Mouse (Mus musculus): Measurements from ENCODE around the gene Zfp446.

- TF ChIP-seq POLR2A (IDR thresholded peaks at IDR 0.05; ENCODE audit: insufficient read length, low read depth) = no peak
- TF ChIP-seq MAX (IDR thresholded peaks at IDR 0.05; ENCODE audit: low read depth) = no peak
- TF ChIP-seq E2F4 (IDR thresholded peaks at IDR 0.05; ENCODE audit: insufficient read depth) = no peak
- no peak for TF ChIP-seq TCF12 (IDR thresholded peaks at IDR 0.05; ENCODE audit: insufficient read depth, poor library complexity, severe bottlenecking)
- TF ChIP-seq MYOD1 (IDR thresholded peaks at IDR 0.05; ENCODE audit: control insufficient read depth in 1 of 3, insufficient read length in 2 of 3, low read depth in 2 of 3) = no peak
- TF ChIP-seq CEBPB (IDR thresholded peaks at IDR 0.05; ENCODE audit: insufficient read depth, poor library complexity, severe bottlenecking) = no peak
- TF ChIP-seq REST (IDR thresholded peaks at IDR 0.05; ENCODE audit: insufficient read depth, insufficient read length) = no peak
- no peak for TF ChIP-seq POLR2AphosphoS2 (IDR thresholded peaks at IDR 0.05; ENCODE audit: insufficient read length, low read depth)
- TF ChIP-seq MYOG (IDR thresholded peaks at IDR 0.05; ENCODE audit: control insufficient read depth in 1 of 3, insufficient read depth in 1 of 3, insufficient read length in 2 of 3, low read depth in 2 of 3) = no peak
Observed at GRCm38 (mm10) chr7:13006011-13006410, 28.4 kb downstream of the Zfp446 start.

Data from myocyte (in vitro differentiated cells).